Mouse (Mus musculus) embryonic facial prominence, embryonic 10.5 days (tissue): ENCODE results near the gene B3galt2. TPM values are rescaled to one million over a fixed set of nuclear protein-coding genes. Genes with fewer than 3 reads are reported as not detected.
"Not testable (repeated sequence)": the region's sequence is repeated elsewhere in the genome, so short reads cannot be mapped to it uniquely, and the experiment has no call there.

Source experiments
- DNase-seq: peaks from one replicate; pipeline ENCODE4 v3.0.0-alpha.2; 2017; ENCODE audit warnings: low spot score
- H3K27ac ChIP-seq: fragments of 300-500 bp; sonication (generic); replicated peaks from 2 replicates; pipeline ENCODE4 v1.5.1; 2016; ENCODE audit warnings: mild to moderate bottlenecking
- H3K27me3 ChIP-seq: fragments of 300-500 bp; sonication (generic); replicated peaks from 2 replicates; pipeline ENCODE4 v1.6.1; 2016; ENCODE audit warnings: low read depth, mild to moderate bottlenecking; ENCODE audit not compliant: poor library complexity, severe bottlenecking
- H3K36me3 ChIP-seq: fragments of 300-500 bp; sonication (generic); replicated peaks from 2 replicates; pipeline ENCODE4 v1.6.1; 2016; ENCODE audit warnings: mild to moderate bottlenecking, moderate library complexity
- H3K4me1 ChIP-seq: fragments of 300-500 bp; sonication (generic); 2 replicates; pipeline ENCODE4 v1.6.1; 2016
- H3K4me3 ChIP-seq: fragments of 300-500 bp; sonication (generic); 2 replicates; pipeline ENCODE4 v1.5.1; 2016; ENCODE audit warnings: mild to moderate bottlenecking, moderate library complexity
- H3K9me3 ChIP-seq: fragments of 300-500 bp; sonication (generic); 2 replicates; pipeline ENCODE4 v1.6.1; 2016; ENCODE audit warnings: mild to moderate bottlenecking
- WGBS: fragments of 180-500 bp; shearing (Covaris S2); methylation state at CpG from one replicate; pipeline ENCODE4 v1.1.7; 2016; 5-methylcytosine and 5-hydroxymethylcytosine counted together
- polyA plus RNA-seq: library from polyadenylated mRNA; unstranded; fragments of >200 nt; fragmentation: Nextera tagmentation; extraction: Ambion mirVana; gene quantifications from 2 replicates; pipeline ENCODE4 v1.2.1, GENCODE M21; 2016

B3galt2 gene
- polyA plus RNA-seq, 1 experiment from 2014 or later: 0.29 TPM

GRCm38 (mm10) chr1:143650317-143650716 lies 9.9 kb downstream of the B3galt2 start:
- Histone ChIP-seq H3K9me3 (no peaks in the 10 kb centered on the region), H3K27me3 (no peaks in the 10 kb centered on the region), H3K4me3 (no peak overlapping the region), H3K27ac (no peak overlapping the region), H3K36me3 (peaks cover 22% of the 10 kb centered on the region), H3K4me1 (no peaks in the 10 kb centered on the region)
- 95% methylated on average over 2 of the region's 2 CpGs for WGBS
- DNase-seq: no peak

- Histone ChIP-seq H3K4me1 (no peaks in the 10 kb centered on the region), H3K36me3 (peaks cover 17% of the 10 kb centered on the region), H3K27me3 (no peaks in the 10 kb centered on the region), H3K9me3 (no peaks in the 10 kb centered on the region), H3K4me3 (no peak overlapping the region), H3K27ac (no peak overlapping the region)
- DNase-seq: no peak
- 94% methylated on average over 3 of the region's 3 CpGs for WGBS
Observed at GRCm38 (mm10) chr1:143653646-143654045, 13.2 kb downstream of the B3galt2 start.

- H3K9me3 ChIP-seq: no peaks in the 10 kb centered on the region
- no peak overlapping the region for H3K27ac ChIP-seq
- H3K4me3 ChIP-seq: no peak overlapping the region
- H3K36me3 ChIP-seq: peaks cover 63% of the 10 kb centered on the region
- H3K4me1 ChIP-seq: no peaks in the 10 kb centered on the region
- no peaks in the 10 kb centered on the region for H3K27me3 ChIP-seq
- WGBS: 94% methylated on average over 2 of the region's 2 CpGs
- DNase-seq: no peak
Observed at GRCm38 (mm10) chr1:143663197-143663596, 22.7 kb downstream of the B3galt2 start.

GRCm38 (mm10) chr1:143664786-143665185 lies 24.3 kb downstream of the B3galt2 start:
- H3K9me3 ChIP-seq, H3K4me1 ChIP-seq, H3K27ac ChIP-seq, H3K4me3 ChIP-seq, DNase-seq, H3K27me3 ChIP-seq: not testable (repeated sequence)
- H3K36me3 ChIP-seq: peaks cover 77% of the 10 kb centered on the region
- WGBS: 87% methylated on average over 4 of the region's 4 CpGs

- DNase-seq: no peak
- Histone ChIP-seq H3K4me1 (no peaks in the 10 kb centered on the region), H3K27me3 (no peaks in the 10 kb centered on the region), H3K4me3 (no peak overlapping the region), H3K36me3 (peaks cover 75% of the 10 kb centered on the region), H3K27ac (no peak overlapping the region), H3K9me3 (no peaks in the 10 kb centered on the region)
- 95% methylated on average over 4 of the region's 4 CpGs for WGBS
Observed at GRCm38 (mm10) chr1:143675734-143676361, 35.4 kb downstream of the B3galt2 start.

GRCm38 (mm10) chr1:143681108-143681507 lies 40.6 kb downstream of the B3galt2 start:
- Histone ChIP-seq H3K36me3 (peaks cover 71% of the 10 kb centered on the region), H3K9me3 (no peaks in the 10 kb centered on the region), H3K27ac (no peak overlapping the region), H3K4me3 (no peak overlapping the region), H3K27me3 (no peaks in the 10 kb centered on the region), H3K4me1 (no peaks in the 10 kb centered on the region)
- 96% methylated on average over 5 of the region's 5 CpGs for WGBS
- no peak for DNase-seq

GRCm38 (mm10) chr1:143684849-143685248 lies 44.4 kb downstream of the B3galt2 start:
- Histone ChIP-seq H3K4me3 (no peak overlapping the region), H3K27ac (no peak overlapping the region), H3K9me3 (no peaks in the 10 kb centered on the region), H3K27me3 (no peaks in the 10 kb centered on the region), H3K4me1 (no peaks in the 10 kb centered on the region), H3K36me3 (peaks cover 75% of the 10 kb centered on the region)
- WGBS: 93% methylated on average over 3 of the region's 3 CpGs
- no peak for DNase-seq

GRCm38 (mm10) chr1:143701736-143702135 lies 61.3 kb downstream of the B3galt2 start:
- H3K4me1 ChIP-seq: peaks cover 13% of the 10 kb centered on the region
- no peak for DNase-seq
- H3K4me3 ChIP-seq: peak overlapping the region; percentile 84
- peak overlapping the region; percentile 98 for H3K27ac ChIP-seq
- under 1% methylated on average over 13 of the region's 13 CpGs for WGBS
- H3K9me3 ChIP-seq: no peaks in the 10 kb centered on the region
- peaks cover 22% of the 10 kb centered on the region for H3K36me3 ChIP-seq
- peaks cover 9% of the 10 kb centered on the region; the same call in 1 of the 2 replicates for H3K27me3 ChIP-seq

- H3K36me3 ChIP-seq: peaks cover 18% of the 10 kb centered on the region
- under 1% methylated on average over 47 of the region's 48 CpGs for WGBS
- H3K27me3 ChIP-seq: peaks cover 9% of the 10 kb centered on the region; the same call in 1 of the 2 replicates
- peak overlapping the region; percentile 84 for H3K4me3 ChIP-seq
- H3K4me1 ChIP-seq: peaks cover 13% of the 10 kb centered on the region
- H3K27ac ChIP-seq: peak overlapping the region; percentile 98
- DNase-seq: no peak
- no peaks in the 10 kb centered on the region for H3K9me3 ChIP-seq
Observed at GRCm38 (mm10) chr1:143702141-143702740, 61.8 kb downstream of the B3galt2 start.

- Histone ChIP-seq H3K27me3 (peaks cover 9% of the 10 kb centered on the region; the same call in 1 of the 2 replicates), H3K27ac (peak within 1 kb of the TSS; percentile 98), H3K4me1 (peaks cover 13% of the 10 kb centered on the region), H3K9me3 (no peaks in the 10 kb centered on the region), H3K4me3 (peak within 1 kb of the TSS; percentile 84), H3K36me3 (peaks cover 12% of the 10 kb centered on the region)
- DNase-seq: peak; percentile 92
- under 1% methylated on average over 74 of the region's 74 CpGs for WGBS
Observed at GRCm38 (mm10) chr1:143702741-143703262, 62.3 kb downstream of the B3galt2 start, which contains the start of gene Cdc73. Gene Cdc73, minus strand, starts transcription at chr1:143702893.

Other genes with a start within 250 kb of the B3galt2 start
- gene Cdc73, start 62.2 kb downstream of the B3galt2 start, polyA plus RNA-seq: 29.0 and 32.8 TPM in 2 replicates
- 79.3 and 79.7 TPM in 2 replicates for gene Glrx2, start 75.7 kb downstream of the B3galt2 start, polyA plus RNA-seq
- gene Trove2, start 136.4 kb downstream of the B3galt2 start, polyA plus RNA-seq: 29.6 and 31.6 TPM in 2 replicates
- 118 and 122 TPM in 2 replicates for gene Uchl5, start 136.6 kb downstream of the B3galt2 start, polyA plus RNA-seq